Mouse (Mus musculus) gastrocnemius, postnatal 36 days (tissue): Measurements from ENCODE around the gene Cdh1. TPM values are rescaled to one million over a fixed set of nuclear protein-coding genes. Genes with fewer than 3 reads are reported as not detected.
"Not testable (repeated sequence)": the region's sequence is repeated elsewhere in the genome, so short reads cannot be mapped to it uniquely, and the experiment has no call there.

Experiments used
- DNase-seq, 2 experiments: peaks; one replicate each; pipeline ENCODE4 v3.0.0; 2022
- intact Hi-C: fragments of 180-260 bp; cut with DNase I; formaldehyde crosslinking; loops from one replicate; pipeline ENCODE4 v1.15.1; 2025
- total RNA-seq, 2 experiments: library from RNA; stranded (reverse); gene quantifications; 2 replicates each; pipeline ENCODE4 v1.2.3; 2021

The Cdh1 gene
- total RNA-seq, 2 experiments from 2014 or later: 0.18 to 0.37 TPM

- intact Hi-C loops: no loop called here
- no peak for DNase-seq
Measured at GRCm38 (mm10) chr8:106588443-106589431, 14.4 kb upstream of the Cdh1 start.

- no peak for DNase-seq
- intact Hi-C loops: no loop called here
Measured at GRCm38 (mm10) chr8:106592458-106592857, 10.7 kb upstream of the Cdh1 start.

GRCm38 (mm10) chr8:106595623-106596022 is 7.5 kb upstream of the Cdh1 start:
- DNase-seq, intact Hi-C loops: not testable (repeated sequence)

- intact Hi-C loops: no loop called here
- DNase-seq: no peak
Measured at GRCm38 (mm10) chr8:106597067-106597466, 6.1 kb upstream of the Cdh1 start.

- intact Hi-C loops: no loop called here
- DNase-seq: no peak
Measured at GRCm38 (mm10) chr8:106599265-106599979, 3.7 kb upstream of the Cdh1 start.

- DNase-seq: no peak
- intact Hi-C loops: no loop called here
Measured at GRCm38 (mm10) chr8:106603933-106604332, 782 bp downstream of the Cdh1 start.

- intact Hi-C loops: no loop called here
- DNase-seq: no peak
Measured at GRCm38 (mm10) chr8:106605657-106606056, 2.5 kb downstream of the Cdh1 start.

- no peak for DNase-seq
- intact Hi-C loops: no loop called here
Measured at GRCm38 (mm10) chr8:106606121-106606520, 3.0 kb downstream of the Cdh1 start.

GRCm38 (mm10) chr8:106606601-106607145 is 3.5 kb downstream of the Cdh1 start:
- DNase-seq: no peak
- intact Hi-C loops: no loop called here

- DNase-seq, intact Hi-C loops: not testable (repeated sequence)
Measured at GRCm38 (mm10) chr8:106607783-106608182, 4.6 kb downstream of the Cdh1 start.

GRCm38 (mm10) chr8:106608425-106608824 is 5.3 kb downstream of the Cdh1 start:
- intact Hi-C loops: no loop called here
- no peak for DNase-seq

GRCm38 (mm10) chr8:106609076-106609903 is 6.1 kb downstream of the Cdh1 start:
- no peak for DNase-seq

GRCm38 (mm10) chr8:106610958-106611640 is 7.9 kb downstream of the Cdh1 start:
- no peak for DNase-seq
- intact Hi-C loops: no loop called here

More at GRCm38 (mm10) chr8:106609076-106609903, 6.1 kb downstream of the Cdh1 start:
- intact Hi-C loops: no loop called here

- no peak for DNase-seq
- intact Hi-C loops: no loop called here
Measured at GRCm38 (mm10) chr8:106612047-106612446, 8.9 kb downstream of the Cdh1 start.

- intact Hi-C loops: no loop called here
- DNase-seq: no peak
Measured at GRCm38 (mm10) chr8:106614704-106615103, 11.6 kb downstream of the Cdh1 start.

- no peak for DNase-seq
- intact Hi-C loops: no loop called here
Measured at GRCm38 (mm10) chr8:106615661-106616299, 12.6 kb downstream of the Cdh1 start.

- DNase-seq: no peak
- intact Hi-C loops: no loop called here
Measured at GRCm38 (mm10) chr8:106616679-106617078, 13.5 kb downstream of the Cdh1 start.

GRCm38 (mm10) chr8:106617196-106617595 is 14.0 kb downstream of the Cdh1 start:
- no peak for DNase-seq
- intact Hi-C loops: no loop called here

GRCm38 (mm10) chr8:106617865-106618264 is 14.7 kb downstream of the Cdh1 start:
- intact Hi-C loops: no loop called here
- DNase-seq: no peak
